Mouse (Mus musculus): ENCODE results near the gene Slc39a5. TPM values are rescaled to one million over a fixed set of nuclear protein-coding genes. Genes with fewer than 3 reads are reported as not detected.
A peak's percentile ranks its signal among the peaks of the same experiment; 100 is the strongest.

Slc39a5 gene
- total RNA-seq, 1 experiment from 2014 or later, result not detected

DNA sequence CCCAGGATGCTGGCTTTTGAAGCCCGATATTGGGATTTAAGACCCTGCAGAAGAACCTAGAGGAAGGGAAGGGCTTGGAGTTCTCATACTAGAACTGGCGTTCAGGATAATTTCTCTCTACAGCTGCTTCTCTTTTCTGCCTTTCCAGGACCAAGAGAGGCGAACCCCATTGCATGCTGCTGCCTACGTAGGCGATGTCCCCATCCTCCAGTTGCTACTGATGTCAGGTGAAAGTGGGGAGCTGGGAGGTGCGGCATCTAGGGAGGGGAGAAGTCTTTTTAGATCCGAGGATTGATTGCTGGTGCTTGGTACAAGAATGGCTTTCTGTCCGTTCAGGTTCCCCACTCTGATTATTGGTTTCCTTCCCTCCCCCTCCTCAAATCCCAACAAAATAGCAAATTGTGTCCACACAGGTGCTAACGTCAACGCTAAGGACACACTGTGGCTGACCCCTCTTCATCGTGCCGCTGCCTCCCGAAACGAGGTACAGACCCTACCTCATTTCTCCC lies 23.0 kb downstream of the Slc39a5 start:
- ATAC-seq (replicated peaks; ENCODE audit: low read depth, poor library complexity, severe bottlenecking), result no peak

DNA sequence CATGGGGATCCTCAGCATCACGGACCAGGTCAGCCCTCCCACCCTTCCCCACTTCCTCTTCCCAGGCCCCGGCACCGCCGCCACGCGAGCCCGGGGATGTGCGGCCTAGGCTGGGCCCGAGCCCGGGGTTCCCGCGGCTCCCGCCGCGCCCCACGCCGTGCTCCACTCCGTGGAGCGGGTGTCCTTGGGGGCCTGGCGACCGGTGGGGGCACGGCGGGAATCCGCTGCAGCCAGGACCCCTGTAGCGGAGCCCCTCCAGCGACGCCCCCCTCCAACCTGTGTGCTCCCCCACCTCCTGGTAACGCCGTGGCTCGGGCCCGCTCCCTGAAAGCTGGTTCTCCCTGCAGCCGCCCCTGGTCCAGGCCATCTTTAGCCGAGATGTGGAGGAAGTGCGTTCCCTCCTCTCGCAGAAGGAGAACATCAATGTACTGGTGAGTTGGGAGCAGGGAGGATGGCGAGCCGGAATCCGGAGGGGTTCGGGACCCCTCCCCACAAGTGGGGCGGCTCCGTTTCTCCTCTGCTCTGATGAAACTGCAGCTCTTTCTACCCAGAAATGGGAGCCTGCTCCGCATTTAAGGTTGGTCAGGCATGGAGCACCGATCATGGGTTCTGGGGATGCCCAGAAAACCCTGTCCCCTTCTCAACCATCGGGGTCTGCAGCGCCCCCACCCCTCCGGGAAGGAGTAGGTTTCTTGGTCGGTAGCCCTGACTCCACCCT lies 23.6 kb downstream of the Slc39a5 start:
- no peak for ATAC-seq (replicated peaks; ENCODE audit: low read depth, poor library complexity, severe bottlenecking)

DNA sequence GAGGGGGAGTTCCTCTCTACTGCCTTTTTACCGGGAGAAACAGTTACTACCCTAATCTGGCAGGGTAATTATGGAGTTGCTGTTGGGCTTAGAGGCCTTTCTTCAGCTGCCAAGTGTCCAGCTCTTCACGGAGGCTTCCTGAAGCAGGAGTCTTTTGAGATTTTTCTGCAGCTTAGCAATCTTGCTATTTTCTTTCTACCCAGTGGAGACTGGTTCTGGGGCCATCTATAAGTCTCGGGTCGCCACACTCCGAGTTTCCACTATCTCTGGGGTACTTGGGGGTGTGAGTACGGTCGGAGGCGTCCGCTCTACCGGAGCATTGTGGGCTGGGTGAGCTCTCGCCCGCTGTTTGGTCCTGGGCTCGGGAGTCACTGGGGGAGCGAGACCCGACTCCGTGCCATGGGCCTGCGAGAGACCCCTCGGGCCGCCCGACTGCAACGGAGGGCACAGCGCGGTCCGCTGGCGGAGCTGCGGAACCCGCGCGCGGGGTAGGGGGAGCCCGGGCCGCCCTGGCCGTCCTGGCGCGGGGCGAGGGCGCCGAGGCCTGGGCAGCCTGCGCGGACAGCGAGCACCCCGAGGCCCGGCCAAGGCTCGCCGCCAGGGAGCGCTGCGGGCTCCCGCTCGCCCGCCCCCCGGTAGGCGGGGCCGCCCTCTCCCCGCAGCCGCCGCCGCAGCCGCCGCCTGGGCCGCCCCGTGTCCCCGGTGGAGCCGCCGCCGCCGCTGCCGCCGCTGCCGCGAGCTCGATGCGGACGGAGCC lies 24.4 kb downstream of the Slc39a5 start, which contains the start of gene Ankrd52:
TSS of gene Ankrd52 (plus strand) at position 661 of the 757 bp plus-strand sequence.
- ATAC-seq (replicated peaks; ENCODE audit: low read depth, poor library complexity, severe bottlenecking), result peak; percentile 50

GRCm38 (mm10) chr10:128376099-128376454 lies 25.0 kb downstream of the Slc39a5 start:
- ATAC-seq (replicated peaks; ENCODE audit: low read depth, poor library complexity, severe bottlenecking), result no peak

- ATAC-seq (replicated peaks; ENCODE audit: low read depth, poor library complexity, severe bottlenecking), result no peak
These were observed 26.6 kb downstream of the Slc39a5 start for GRCm38 (mm10) chr10:128374393-128374792.

DNA sequence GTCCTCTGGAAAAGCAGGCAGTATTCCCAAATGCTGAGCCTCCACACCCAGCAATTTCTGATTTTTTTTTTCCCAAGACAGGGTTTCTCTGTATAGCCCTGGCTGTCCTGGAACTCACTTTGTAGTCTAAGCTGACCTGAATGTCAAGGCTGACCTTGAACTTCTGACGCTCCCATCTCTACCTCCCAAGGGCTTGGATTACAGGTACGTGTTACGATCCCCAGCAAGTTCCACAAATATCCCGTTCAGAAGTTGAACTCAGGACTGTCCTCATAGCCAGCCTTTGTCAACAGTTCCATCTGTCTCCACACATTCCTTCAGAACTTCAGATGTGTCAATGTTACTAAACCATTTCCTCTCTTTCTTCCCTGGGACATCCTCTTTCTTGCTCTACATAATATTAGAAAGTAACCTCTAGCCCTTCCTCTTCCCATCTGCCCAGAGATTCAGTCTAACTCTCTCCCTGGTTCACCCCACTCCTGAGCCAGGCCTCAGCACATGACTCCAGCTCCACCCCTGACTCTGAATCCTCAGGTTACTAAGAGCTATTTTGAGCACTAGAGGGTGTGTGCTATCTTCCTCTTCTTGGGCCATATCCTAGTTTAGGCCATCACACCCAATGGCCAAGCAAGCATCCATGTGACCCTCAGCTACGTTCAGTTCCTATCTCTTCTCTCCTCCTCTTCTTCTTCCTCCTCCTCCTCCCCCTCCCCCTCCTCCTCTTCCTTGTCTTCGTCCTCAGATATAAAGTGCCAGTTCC lies 27.9 kb downstream of the Slc39a5 start:
- peak; percentile 37 for ATAC-seq (replicated peaks; ENCODE audit: low read depth, poor library complexity, severe bottlenecking)

- no peak for ATAC-seq (replicated peaks; ENCODE audit: low read depth, poor library complexity, severe bottlenecking)
These were observed 28.9 kb downstream of the Slc39a5 start for GRCm38 (mm10) chr10:128372142-128372541.

DNA sequence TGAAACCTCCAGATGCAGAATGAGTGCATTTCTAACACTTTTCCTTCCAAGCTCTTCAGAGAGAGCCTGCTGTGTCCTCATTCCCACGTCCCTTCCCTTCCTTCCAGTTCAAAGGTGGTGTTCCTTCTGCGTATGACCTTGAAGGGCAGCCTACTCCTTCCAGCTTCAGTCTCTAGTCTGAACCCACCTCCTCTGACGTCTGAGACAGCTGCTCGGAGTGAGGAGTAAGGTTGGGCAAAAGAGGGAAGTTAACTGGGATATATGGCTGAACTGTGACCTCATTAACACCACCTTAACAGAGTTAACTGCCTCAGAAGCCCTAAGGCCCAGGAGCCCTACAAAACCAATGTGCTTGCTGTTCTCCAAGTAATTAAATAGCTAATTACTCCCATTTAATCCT lies 30.4 kb downstream of the Slc39a5 start:
- ATAC-seq (replicated peaks; ENCODE audit: low read depth, poor library complexity, severe bottlenecking), result no peak

DNA sequence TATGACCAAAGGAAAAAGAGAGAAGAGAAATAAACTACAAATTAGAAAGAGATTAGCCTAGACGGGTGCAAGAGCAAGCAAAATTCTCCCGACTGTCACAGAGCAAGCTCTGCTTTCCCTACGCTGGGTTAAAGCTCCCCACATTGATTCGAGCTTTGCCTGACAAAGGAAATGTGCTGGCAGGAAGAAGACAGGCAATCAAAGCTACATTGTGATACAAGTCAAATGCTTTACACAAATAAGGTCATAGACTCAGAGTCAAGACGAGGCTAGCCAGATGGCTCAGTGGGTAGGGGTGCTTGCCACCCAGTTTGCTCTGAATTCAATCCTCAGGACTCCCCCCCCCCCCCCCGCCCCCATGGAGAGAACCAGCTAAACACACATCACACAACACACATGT lies 31.0 kb downstream of the Slc39a5 start:
- no peak for ATAC-seq (replicated peaks; ENCODE audit: low read depth, poor library complexity, severe bottlenecking)

DNA sequence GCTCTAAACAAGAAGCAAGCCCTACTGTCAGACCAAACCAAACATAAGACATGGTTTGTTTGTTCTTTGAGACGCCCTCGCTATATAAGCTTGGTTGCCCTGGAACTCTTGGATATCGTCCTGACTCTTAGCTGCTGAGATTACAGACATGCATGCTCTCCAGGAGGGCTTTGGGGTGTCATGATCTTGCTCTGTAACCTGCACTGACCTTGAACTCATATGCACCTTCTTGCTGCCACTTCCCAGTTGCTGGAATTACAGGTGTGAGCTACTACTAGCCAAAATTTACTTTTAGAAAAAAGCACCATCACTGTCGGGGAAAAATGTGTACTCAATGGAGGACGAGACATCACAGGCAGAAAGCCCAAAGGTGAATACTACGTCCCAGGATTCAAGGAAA lies 31.4 kb downstream of the Slc39a5 start:
- ATAC-seq (replicated peaks; ENCODE audit: low read depth, poor library complexity, severe bottlenecking), result no peak

DNA sequence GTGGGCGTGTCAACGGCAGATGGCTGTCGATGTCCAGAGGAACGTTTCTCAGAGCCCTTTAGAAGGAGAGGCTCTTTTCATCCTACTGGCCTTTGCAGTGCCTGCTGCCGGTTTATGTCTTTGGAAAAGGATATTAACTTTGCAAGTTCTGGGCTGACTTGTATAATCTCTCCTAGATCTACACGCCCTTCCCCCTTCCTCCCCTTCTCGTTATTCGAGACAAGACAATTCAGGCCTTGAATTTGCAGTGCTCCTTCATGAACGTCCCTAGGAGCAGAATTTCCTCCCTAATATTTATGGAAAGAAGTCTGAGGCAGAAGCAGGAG lies 31.8 kb downstream of the Slc39a5 start:
- no peak for ATAC-seq (replicated peaks; ENCODE audit: low read depth, poor library complexity, severe bottlenecking)

DNA sequence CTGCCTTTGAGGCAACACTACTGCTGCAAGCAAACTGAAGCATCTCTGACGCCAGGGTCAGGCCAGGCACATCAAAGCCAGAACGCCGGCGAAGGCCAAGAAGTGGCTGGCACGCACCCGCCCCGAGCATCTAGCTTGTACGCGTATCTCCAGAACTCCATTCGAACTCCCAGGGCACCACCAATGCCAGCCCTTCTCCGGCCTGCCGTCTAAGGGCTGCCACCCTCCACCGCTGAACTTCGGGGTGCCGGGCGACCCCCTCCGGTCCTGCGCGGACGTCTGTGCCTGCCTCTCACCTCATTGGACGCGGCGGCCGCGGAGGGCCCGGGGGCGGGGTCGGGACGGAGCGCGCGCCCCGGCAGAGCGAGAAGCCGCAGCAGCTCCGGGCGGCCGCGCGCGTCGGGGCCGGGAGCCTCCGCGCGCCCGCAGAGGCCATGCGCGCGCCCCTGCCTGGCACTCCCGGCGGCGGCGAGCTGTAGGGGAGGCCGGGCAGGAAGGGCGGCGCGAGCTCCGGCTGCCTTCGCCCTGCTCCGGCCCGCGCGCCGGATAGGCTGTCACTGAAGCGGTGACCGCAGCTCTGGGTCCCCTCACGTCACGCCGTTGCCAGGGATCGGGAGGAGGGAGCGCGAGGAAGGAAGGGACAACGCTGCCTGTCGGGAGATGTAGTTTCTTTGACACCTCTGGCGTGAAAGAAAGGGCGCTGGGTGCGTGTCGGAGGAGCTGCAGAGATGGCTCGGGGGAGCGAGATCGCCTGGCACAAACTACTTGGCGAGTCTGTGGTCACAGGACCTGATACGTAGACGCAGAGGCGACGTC lies 32.4 kb downstream of the Slc39a5 start, which contains the start of gene Coq10a:
TSS of gene Coq10a (minus strand) at position 596 of the 816 bp plus-strand sequence.
- ATAC-seq (replicated peaks; ENCODE audit: low read depth, poor library complexity, severe bottlenecking), result peak; percentile 79

GRCm38 (mm10) chr10:128367899-128368401 lies 33.1 kb downstream of the Slc39a5 start:
- ATAC-seq (replicated peaks; ENCODE audit: low read depth, poor library complexity, severe bottlenecking), result no peak

GRCm38 (mm10) chr10:128362568-128362967 lies 38.5 kb downstream of the Slc39a5 start:
- ATAC-seq (replicated peaks; ENCODE audit: low read depth, poor library complexity, severe bottlenecking), result peak; percentile 64; the same call in 1 of the 2 replicates

DNA sequence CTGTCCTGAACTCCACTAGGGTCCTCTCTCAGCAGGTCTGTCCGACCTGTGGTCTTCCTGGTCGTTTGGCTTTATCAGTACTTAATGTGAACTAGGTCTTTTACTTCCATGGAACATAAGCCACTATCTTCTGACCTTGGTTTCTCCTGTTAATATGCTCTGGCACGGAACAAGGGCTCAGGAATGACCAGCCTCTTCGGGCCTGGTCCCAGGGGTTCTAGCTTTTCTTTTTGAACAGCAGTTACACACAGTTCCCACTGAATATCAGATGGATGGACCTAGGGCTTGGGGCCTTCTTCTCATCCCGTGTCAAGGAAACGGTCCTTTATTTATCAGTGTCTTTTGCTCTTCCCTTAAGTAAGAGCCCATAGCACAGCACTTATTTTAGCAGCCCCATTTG lies 39.2 kb downstream of the Slc39a5 start:
- ATAC-seq (replicated peaks; ENCODE audit: low read depth, poor library complexity, severe bottlenecking), result no peak

DNA sequence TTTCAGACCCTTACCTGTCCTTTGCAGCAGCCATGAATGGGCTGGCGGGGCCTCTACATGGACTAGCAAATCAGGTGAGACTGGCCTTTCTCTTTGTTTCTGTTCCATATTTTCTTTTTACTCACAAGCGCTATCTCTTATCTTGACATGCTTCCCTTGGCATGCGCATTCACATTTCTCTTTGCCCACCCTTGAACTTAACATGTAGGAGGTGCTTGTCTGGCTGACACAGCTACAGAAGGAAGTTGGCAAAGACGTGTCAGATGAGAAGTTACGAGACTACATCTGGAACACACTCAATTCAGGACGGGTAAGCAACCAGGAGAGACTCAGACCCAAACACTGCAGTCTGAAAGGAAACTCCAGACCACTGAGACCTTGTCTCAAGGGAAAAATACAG lies 41.8 kb downstream of the Slc39a5 start:
- ATAC-seq (replicated peaks; ENCODE audit: low read depth, poor library complexity, severe bottlenecking), result no peak

GRCm38 (mm10) chr10:128358796-128359195 lies 42.2 kb downstream of the Slc39a5 start:
- ATAC-seq (replicated peaks; ENCODE audit: low read depth, poor library complexity, severe bottlenecking), result peak; percentile 78; the same call in 1 of the 2 replicates

GRCm38 (mm10) chr10:128347541-128347940 lies 53.5 kb downstream of the Slc39a5 start:
- ATAC-seq (replicated peaks; ENCODE audit: low read depth, poor library complexity, severe bottlenecking), result no peak

Data from common myeloid progenitor, adult 5-6 weeks (primary cell).